Mouse (Mus musculus): ENCODE measurements around the gene Caskin2.

DNA sequence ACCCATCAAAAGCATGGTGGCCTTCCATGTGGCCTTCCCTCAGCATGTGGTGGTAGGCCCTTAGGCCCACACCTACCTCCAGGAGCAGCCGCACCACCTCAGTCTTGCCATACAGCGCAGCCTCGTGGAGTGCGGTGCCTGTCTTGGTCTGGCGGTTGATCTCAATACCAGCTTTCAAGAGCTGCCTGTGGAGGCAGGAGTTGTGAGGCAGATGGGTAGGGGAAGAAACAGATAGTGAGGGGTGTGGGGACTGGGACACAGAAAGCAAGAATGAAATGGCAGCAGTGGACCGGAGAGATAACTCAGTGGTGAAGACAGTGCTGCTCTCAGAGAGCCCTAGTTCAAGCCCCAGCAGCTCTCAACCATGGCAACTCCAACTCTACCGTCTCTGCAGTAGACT lies 8.4 kb downstream of the Caskin2 start:
- TF ChIP-seq POLR2A (IDR thresholded peaks at IDR 0.05; ENCODE audit: borderline replicate concordance, insufficient read depth, low read length) (no peak), CTCF (IDR thresholded peaks at IDR 0.05; ENCODE audit: borderline replicate concordance, insufficient read depth, low read depth, low read length) (no peak)

All from cerebellum, adult 2 months (tissue).